Mouse (Mus musculus): ENCODE data around the gene St7. TPM values are rescaled to one million over a fixed set of nuclear protein-coding genes. Genes with fewer than 3 reads are reported as not detected.

St7 gene
- polyA plus RNA-seq, 1 experiment from 2014 or later, result 39.3 TPM

GRCm38 (mm10) chr6:17875606-17876005 is 182.9 kb downstream of the St7 start:
- no peak overlapping the region for H3K9ac ChIP-seq (ENCODE audit: low read length)
- H3K27me3 ChIP-seq (ENCODE audit: control insufficient read depth, insufficient read depth, low read depth, low read length), result no peaks in the 10 kb centered on the region
- no peak overlapping the region for H3K4me3 ChIP-seq (ENCODE audit: low read length)
- no peak overlapping the region for H3K4me2 ChIP-seq (ENCODE audit: low read depth, low read length)
- no peak overlapping the region for H3K27ac ChIP-seq (ENCODE audit: low read length)
- WGBS, result 51% methylated on average over 7 of the region's 7 CpGs
- H3K36me3 ChIP-seq (ENCODE audit: control insufficient read depth, insufficient read depth, low read length), result peaks cover 2% of the 10 kb centered on the region; the same call in 1 of the 2 replicates
- no peaks in the 10 kb centered on the region for H3K9me3 ChIP-seq (ENCODE audit: control insufficient read depth, low read length)
- ATAC-seq (ENCODE audit: low read depth), result no peak
- peaks cover 10% of the 10 kb centered on the region; the same call in 1 of the 2 replicates for H3K4me1 ChIP-seq (replicated peaks; ENCODE audit: control insufficient read depth, insufficient read depth, low read length)

GRCm38 (mm10) chr6:17876023-17876613 is 183.4 kb downstream of the St7 start:
- H3K9me3 ChIP-seq (ENCODE audit: control insufficient read depth, low read length), result no peaks in the 10 kb centered on the region
- no peak overlapping the region for H3K27ac ChIP-seq (ENCODE audit: low read length)
- no peak overlapping the region for H3K9ac ChIP-seq (ENCODE audit: low read length)
- H3K4me1 ChIP-seq (replicated peaks; ENCODE audit: control insufficient read depth, insufficient read depth, low read length), result peaks cover 10% of the 10 kb centered on the region; the same call in 1 of the 2 replicates
- no peak overlapping the region for H3K4me2 ChIP-seq (ENCODE audit: low read depth, low read length)
- WGBS, result 76% methylated on average over 3 of the region's 3 CpGs
- H3K27me3 ChIP-seq (ENCODE audit: control insufficient read depth, insufficient read depth, low read depth, low read length), result no peaks in the 10 kb centered on the region
- peaks cover 2% of the 10 kb centered on the region; the same call in 1 of the 2 replicates for H3K36me3 ChIP-seq (ENCODE audit: control insufficient read depth, insufficient read depth, low read length)
- no peak overlapping the region for H3K4me3 ChIP-seq (ENCODE audit: low read length)
- ATAC-seq (ENCODE audit: low read depth), result no peak

- 47% methylated on average over 7 of the region's 7 CpGs for WGBS
- H3K9me3 ChIP-seq (ENCODE audit: control insufficient read depth, low read length), result no peaks in the 10 kb centered on the region
- H3K9ac ChIP-seq (ENCODE audit: low read length), result no peak overlapping the region
- H3K4me3 ChIP-seq (ENCODE audit: low read length), result no peak overlapping the region
- H3K27me3 ChIP-seq (ENCODE audit: control insufficient read depth, insufficient read depth, low read depth, low read length), result no peaks in the 10 kb centered on the region
- H3K4me1 ChIP-seq (replicated peaks; ENCODE audit: control insufficient read depth, insufficient read depth, low read length), result peaks cover 7% of the 10 kb centered on the region; the same call in 1 of the 2 replicates
- H3K4me2 ChIP-seq (ENCODE audit: low read depth, low read length), result no peak overlapping the region
- ATAC-seq (ENCODE audit: low read depth), result no peak
- H3K36me3 ChIP-seq (ENCODE audit: control insufficient read depth, insufficient read depth, low read length), result peaks cover 2% of the 10 kb centered on the region; the same call in 1 of the 2 replicates
- 0 out of 2 replicates have a peak overlapping the region, but pooled peaks have one; percentile 19 for H3K27ac ChIP-seq (ENCODE audit: low read length)
These were observed 184.0 kb downstream of the St7 start for GRCm38 (mm10) chr6:17876670-17877179.

- H3K27me3 ChIP-seq (ENCODE audit: control insufficient read depth, insufficient read depth, low read depth, low read length), result no peaks in the 10 kb centered on the region
- H3K9me3 ChIP-seq (ENCODE audit: control insufficient read depth, low read length), result no peaks in the 10 kb centered on the region
- H3K36me3 ChIP-seq (ENCODE audit: control insufficient read depth, insufficient read depth, low read length), result peaks cover 3% of the 10 kb centered on the region; the same call in 1 of the 2 replicates
- H3K4me1 ChIP-seq (replicated peaks; ENCODE audit: control insufficient read depth, insufficient read depth, low read length), result no peaks in the 10 kb centered on the region; the same call in 1 of the 2 replicates
- no peak for ATAC-seq (ENCODE audit: low read depth)
- H3K4me2 ChIP-seq (ENCODE audit: low read depth, low read length), result no peak overlapping the region
- no peak overlapping the region for H3K27ac ChIP-seq (ENCODE audit: low read length)
- H3K9ac ChIP-seq (ENCODE audit: low read length), result no peak overlapping the region
- H3K4me3 ChIP-seq (ENCODE audit: low read length), result no peak overlapping the region
These were observed 190.2 kb downstream of the St7 start for GRCm38 (mm10) chr6:17882943-17883342.

- WGBS, result 56% methylated on average over 6 of the region's 6 CpGs
- H3K27me3 ChIP-seq (ENCODE audit: control insufficient read depth, insufficient read depth, low read depth, low read length), result no peaks in the 10 kb centered on the region
- peak; percentile 82 for ATAC-seq (ENCODE audit: low read depth)
- peaks cover 3% of the 10 kb centered on the region; the same call in 1 of the 2 replicates for H3K36me3 ChIP-seq (ENCODE audit: control insufficient read depth, insufficient read depth, low read length)
- no peaks in the 10 kb centered on the region; the same call in 1 of the 2 replicates for H3K4me1 ChIP-seq (replicated peaks; ENCODE audit: control insufficient read depth, insufficient read depth, low read length)
- H3K9ac ChIP-seq (ENCODE audit: low read length), result no peak overlapping the region
- H3K4me3 ChIP-seq (ENCODE audit: low read length), result no peak overlapping the region
- no peak overlapping the region for H3K4me2 ChIP-seq (ENCODE audit: low read depth, low read length)
- H3K27ac ChIP-seq (ENCODE audit: low read length), result peak overlapping the region; percentile 66; the same call in 1 of the 2 replicates
- H3K9me3 ChIP-seq (ENCODE audit: control insufficient read depth, low read length), result no peaks in the 10 kb centered on the region
These were observed 195.0 kb downstream of the St7 start for GRCm38 (mm10) chr6:17887765-17888164.

- H3K4me3 ChIP-seq (ENCODE audit: low read length), result no peak overlapping the region
- H3K27ac ChIP-seq (ENCODE audit: low read length), result no peak overlapping the region
- H3K4me1 ChIP-seq (replicated peaks; ENCODE audit: control insufficient read depth, insufficient read depth, low read length), result peaks cover 3% of the 10 kb centered on the region; the same call in 1 of the 2 replicates
- WGBS, result 99% methylated on average over 3 of the region's 3 CpGs
- H3K9me3 ChIP-seq (ENCODE audit: control insufficient read depth, low read length), result no peaks in the 10 kb centered on the region
- H3K9ac ChIP-seq (ENCODE audit: low read length), result no peak overlapping the region
- H3K36me3 ChIP-seq (ENCODE audit: control insufficient read depth, insufficient read depth, low read length), result peaks cover 2% of the 10 kb centered on the region; the same call in 1 of the 2 replicates
- no peak overlapping the region for H3K4me2 ChIP-seq (ENCODE audit: low read depth, low read length)
- H3K27me3 ChIP-seq (ENCODE audit: control insufficient read depth, insufficient read depth, low read depth, low read length), result no peaks in the 10 kb centered on the region
- ATAC-seq (ENCODE audit: low read depth), result no peak
These were observed 202.8 kb downstream of the St7 start for GRCm38 (mm10) chr6:17895562-17895961.

GRCm38 (mm10) chr6:17898539-17898938 is 205.8 kb downstream of the St7 start:
- no peaks in the 10 kb centered on the region for H3K9me3 ChIP-seq (ENCODE audit: control insufficient read depth, low read length)
- no peaks in the 10 kb centered on the region for H3K27me3 ChIP-seq (ENCODE audit: control insufficient read depth, insufficient read depth, low read depth, low read length)
- H3K27ac ChIP-seq (ENCODE audit: low read length), result no peak overlapping the region
- peaks cover 2% of the 10 kb centered on the region; the same call in 1 of the 2 replicates for H3K36me3 ChIP-seq (ENCODE audit: control insufficient read depth, insufficient read depth, low read length)
- ATAC-seq (ENCODE audit: low read depth), result peak; percentile 91
- H3K4me3 ChIP-seq (ENCODE audit: low read length), result no peak overlapping the region
- H3K4me1 ChIP-seq (replicated peaks; ENCODE audit: control insufficient read depth, insufficient read depth, low read length), result peaks cover 5% of the 10 kb centered on the region
- WGBS, result 36% methylated on average over 1 of the region's 1 CpGs
- no peak overlapping the region for H3K9ac ChIP-seq (ENCODE audit: low read length)
- H3K4me2 ChIP-seq (ENCODE audit: low read depth, low read length), result no peak overlapping the region

GRCm38 (mm10) chr6:17903355-17903754 is 210.6 kb downstream of the St7 start:
- Histone ChIP-seq H3K4me2 (ENCODE audit: low read depth, low read length) (no peak overlapping the region), H3K27ac (ENCODE audit: low read length) (no peak overlapping the region), H3K27me3 (ENCODE audit: control insufficient read depth, insufficient read depth, low read depth, low read length) (no peaks in the 10 kb centered on the region), H3K36me3 (ENCODE audit: control insufficient read depth, insufficient read depth, low read length) (no peaks in the 10 kb centered on the region), H3K4me1 (replicated peaks; ENCODE audit: control insufficient read depth, insufficient read depth, low read length) (peaks cover 24% of the 10 kb centered on the region), H3K9ac (ENCODE audit: low read length) (no peak overlapping the region), H3K4me3 (ENCODE audit: low read length) (no peak overlapping the region), H3K9me3 (ENCODE audit: control insufficient read depth, low read length) (no peaks in the 10 kb centered on the region)
- WGBS, result 52% methylated on average over 3 of the region's 3 CpGs
- no peak for ATAC-seq (ENCODE audit: low read depth)

GRCm38 (mm10) chr6:17905776-17906175 is 213.0 kb downstream of the St7 start:
- peaks cover 24% of the 10 kb centered on the region for H3K4me1 ChIP-seq (replicated peaks; ENCODE audit: control insufficient read depth, insufficient read depth, low read length)
- H3K27me3 ChIP-seq (ENCODE audit: control insufficient read depth, insufficient read depth, low read depth, low read length), result no peaks in the 10 kb centered on the region
- H3K9ac ChIP-seq (ENCODE audit: low read length), result no peak overlapping the region
- peak overlapping the region; percentile 54 for H3K27ac ChIP-seq (ENCODE audit: low read length)
- ATAC-seq (ENCODE audit: low read depth), result no peak
- 0 out of 2 replicates have a peak, but pooled peaks cover 2% of the 10 kb centered on the region for H3K36me3 ChIP-seq (ENCODE audit: control insufficient read depth, insufficient read depth, low read length)
- WGBS, result 63% methylated on average over 3 of the region's 3 CpGs
- no peak overlapping the region for H3K4me2 ChIP-seq (ENCODE audit: low read depth, low read length)
- H3K4me3 ChIP-seq (ENCODE audit: low read length), result no peak overlapping the region
- H3K9me3 ChIP-seq (ENCODE audit: control insufficient read depth, low read length), result no peaks in the 10 kb centered on the region

All from lung, embryonic 16.5 days (tissue).